Mouse (Mus musculus): ENCODE measurements around the gene Slamf6. TPM values are rescaled to one million over a fixed set of nuclear protein-coding genes. Genes with fewer than 3 reads are reported as not detected.
"Not testable (repeated sequence)": the region's sequence is repeated elsewhere in the genome, so short reads cannot be mapped to it uniquely, and the experiment has no call there.

Gene Slamf6
- not detected in 2 replicates for polyA plus RNA-seq (2016; fragmentation: Nextera tagmentation; extraction: Ambion mirVana)

GRCm38 (mm10) chr1:171917305-171918039 is at the start of gene Slamf6:
TSS of gene Slamf6 (plus strand) at chr1:171917515.
- Histone ChIP-seq H3K36me3 (no peaks in the 10 kb centered on the region), H3K4me1 (no peaks in the 10 kb centered on the region), H3K4me2 (replicated peaks) (no peak within 1 kb of the TSS), H3K9ac (replicated peaks) (no peak within 1 kb of the TSS), H3K27me3 (no peaks in the 10 kb centered on the region), H3K27ac (replicated peaks) (no peak within 1 kb of the TSS), H3K9me3 (0 out of 2 replicates have a peak, but pooled peaks cover under 1% of the 10 kb centered on the region), H3K4me3 (no peak within 1 kb of the TSS)
- 84% methylated on average over 14 of the region's 14 CpGs for WGBS
- ATAC-seq (ENCODE audit: low FRiP score, low read depth) = no peak

GRCm38 (mm10) chr1:171886989-171887388 is 30.3 kb upstream of the Slamf6 start:
- H3K9ac ChIP-seq (replicated peaks) = no peak overlapping the region
- H3K27me3 ChIP-seq = no peaks in the 10 kb centered on the region
- ATAC-seq (ENCODE audit: low FRiP score, low read depth) = no peak
- H3K27ac ChIP-seq (replicated peaks) = no peak overlapping the region
- no peak overlapping the region for H3K4me3 ChIP-seq
- no peaks in the 10 kb centered on the region for H3K36me3 ChIP-seq
- 85% methylated on average over 1 of the region's 1 CpGs for WGBS
- no peaks in the 10 kb centered on the region for H3K4me1 ChIP-seq
- H3K9me3 ChIP-seq = no peaks in the 10 kb centered on the region
- no peak overlapping the region for H3K4me2 ChIP-seq (replicated peaks)

- 72% methylated on average over 5 of the region's 5 CpGs for WGBS
- not testable (repeated sequence) for H3K4me3 ChIP-seq; ATAC-seq (ENCODE audit: low FRiP score, low read depth); H3K27me3 ChIP-seq; H3K9ac ChIP-seq (replicated peaks); H3K36me3 ChIP-seq; H3K9me3 ChIP-seq; H3K27ac ChIP-seq (replicated peaks); H3K4me2 ChIP-seq (replicated peaks); H3K4me1 ChIP-seq
These were observed 22.0 kb upstream of the Slamf6 start, which contains the start of gene Gm10521 for GRCm38 (mm10) chr1:171895364-171895763. TSS of gene Gm10521 (plus strand) at chr1:171895664.

GRCm38 (mm10) chr1:171904011-171904410 is 13.3 kb upstream of the Slamf6 start:
- no peaks in the 10 kb centered on the region for H3K4me1 ChIP-seq
- no peak overlapping the region for H3K4me3 ChIP-seq
- ATAC-seq (ENCODE audit: low FRiP score, low read depth) = no peak
- WGBS = 70% methylated on average over 1 of the region's 1 CpGs
- peaks cover 2% of the 10 kb centered on the region; the same call in 1 of the 2 replicates for H3K9me3 ChIP-seq
- no peak overlapping the region for H3K27ac ChIP-seq (replicated peaks)
- no peak overlapping the region for H3K9ac ChIP-seq (replicated peaks)
- no peak overlapping the region for H3K4me2 ChIP-seq (replicated peaks)
- no peaks in the 10 kb centered on the region for H3K27me3 ChIP-seq
- H3K36me3 ChIP-seq = no peaks in the 10 kb centered on the region

- Histone ChIP-seq H3K9me3 (0 out of 2 replicates have a peak, but pooled peaks cover 6% of the 10 kb centered on the region), H3K9ac (replicated peaks) (no peak overlapping the region), H3K36me3 (no peaks in the 10 kb centered on the region), H3K27ac (replicated peaks) (no peak overlapping the region), H3K4me2 (replicated peaks) (no peak overlapping the region), H3K27me3 (no peaks in the 10 kb centered on the region), H3K4me1 (no peaks in the 10 kb centered on the region), H3K4me3 (no peak overlapping the region)
- WGBS = 80% methylated on average over 13 of the region's 13 CpGs
- ATAC-seq (ENCODE audit: low FRiP score, low read depth) = no peak
These were observed 1.5 kb upstream of the Slamf6 start for GRCm38 (mm10) chr1:171915638-171916458.

GRCm38 (mm10) chr1:171918136-171918920 is 1.0 kb downstream of the Slamf6 start:
- Histone ChIP-seq H3K9me3 (no peaks in the 10 kb centered on the region), H3K9ac (replicated peaks) (no peak overlapping the region), H3K36me3 (no peaks in the 10 kb centered on the region), H3K4me1 (no peaks in the 10 kb centered on the region), H3K4me2 (replicated peaks) (no peak overlapping the region), H3K27ac (replicated peaks) (no peak overlapping the region), H3K27me3 (no peaks in the 10 kb centered on the region), H3K4me3 (no peak overlapping the region)
- 89% methylated on average over 12 of the region's 12 CpGs for WGBS
- ATAC-seq (ENCODE audit: low FRiP score, low read depth) = no peak

- no peak overlapping the region for H3K4me2 ChIP-seq (replicated peaks)
- H3K4me1 ChIP-seq = no peaks in the 10 kb centered on the region
- H3K4me3 ChIP-seq = no peak overlapping the region
- no peaks in the 10 kb centered on the region for H3K9me3 ChIP-seq
- WGBS = 80% methylated on average over 5 of the region's 5 CpGs
- H3K36me3 ChIP-seq = no peaks in the 10 kb centered on the region
- H3K9ac ChIP-seq (replicated peaks) = no peak overlapping the region
- H3K27ac ChIP-seq (replicated peaks) = no peak overlapping the region
- H3K27me3 ChIP-seq = no peaks in the 10 kb centered on the region
- ATAC-seq (ENCODE audit: low FRiP score, low read depth) = no peak
These were observed 1.9 kb downstream of the Slamf6 start for GRCm38 (mm10) chr1:171919193-171919592.

- no peaks in the 10 kb centered on the region for H3K9me3 ChIP-seq
- no peak overlapping the region for H3K9ac ChIP-seq (replicated peaks)
- H3K4me2 ChIP-seq (replicated peaks) = no peak overlapping the region
- ATAC-seq (ENCODE audit: low FRiP score, low read depth) = no peak
- H3K36me3 ChIP-seq = no peaks in the 10 kb centered on the region
- H3K27me3 ChIP-seq = no peaks in the 10 kb centered on the region
- H3K4me3 ChIP-seq = no peak overlapping the region
- no peak overlapping the region for H3K27ac ChIP-seq (replicated peaks)
- 85% methylated on average over 6 of the region's 6 CpGs for WGBS
- H3K4me1 ChIP-seq = no peaks in the 10 kb centered on the region
These were observed 2.7 kb downstream of the Slamf6 start for GRCm38 (mm10) chr1:171919901-171920510.

- H3K36me3 ChIP-seq = no peaks in the 10 kb centered on the region
- ATAC-seq (ENCODE audit: low FRiP score, low read depth) = no peak
- H3K4me2 ChIP-seq (replicated peaks) = no peak overlapping the region
- H3K9me3 ChIP-seq = no peaks in the 10 kb centered on the region
- H3K27me3 ChIP-seq = no peaks in the 10 kb centered on the region
- WGBS = 90% methylated on average over 9 of the region's 9 CpGs
- no peak overlapping the region for H3K27ac ChIP-seq (replicated peaks)
- no peak overlapping the region for H3K4me3 ChIP-seq
- H3K9ac ChIP-seq (replicated peaks) = no peak overlapping the region
- H3K4me1 ChIP-seq = no peaks in the 10 kb centered on the region
These were observed 3.8 kb downstream of the Slamf6 start for GRCm38 (mm10) chr1:171920989-171921621.

GRCm38 (mm10) chr1:171921641-171922040 is 4.3 kb downstream of the Slamf6 start:
- H3K36me3 ChIP-seq = no peaks in the 10 kb centered on the region
- no peak for ATAC-seq (ENCODE audit: low FRiP score, low read depth)
- no peak overlapping the region for H3K4me2 ChIP-seq (replicated peaks)
- no peaks in the 10 kb centered on the region for H3K9me3 ChIP-seq
- 84% methylated on average over 2 of the region's 2 CpGs for WGBS
- no peak overlapping the region for H3K27ac ChIP-seq (replicated peaks)
- no peak overlapping the region for H3K4me3 ChIP-seq
- no peaks in the 10 kb centered on the region for H3K4me1 ChIP-seq
- H3K27me3 ChIP-seq = no peaks in the 10 kb centered on the region
- H3K9ac ChIP-seq (replicated peaks) = no peak overlapping the region

- no peak for ATAC-seq (ENCODE audit: low FRiP score, low read depth)
- Histone ChIP-seq H3K9me3 (no peaks in the 10 kb centered on the region), H3K4me2 (replicated peaks) (no peak overlapping the region), H3K9ac (replicated peaks) (no peak overlapping the region), H3K4me1 (no peaks in the 10 kb centered on the region), H3K36me3 (no peaks in the 10 kb centered on the region), H3K27ac (replicated peaks) (no peak overlapping the region), H3K27me3 (no peaks in the 10 kb centered on the region), H3K4me3 (no peak overlapping the region)
- WGBS = 90% methylated on average over 5 of the region's 5 CpGs
These were observed 5.5 kb downstream of the Slamf6 start for GRCm38 (mm10) chr1:171922844-171923243.
